Mouse (Mus musculus): ENCODE results near the gene Sun1. TPM values are rescaled to one million over a fixed set of nuclear protein-coding genes. Genes with fewer than 3 reads are reported as not detected.

Gene Sun1
- polyA plus RNA-seq, 2 experiments: 53.7 to 65.3 TPM

GRCm38 (mm10) chr5:139208183-139208582 lies 7.7 kb downstream of the Sun1 start:
- Histone ChIP-seq H3K27me3 (ENCODE audit: control insufficient read depth, insufficient read depth, low read length) (no peaks in the 10 kb centered on the region), H3K9ac (ENCODE audit: low read depth, low read length, severe bottlenecking) (no peak overlapping the region), H3K4me2 (replicated peaks; ENCODE audit: low read depth, low read length, severe bottlenecking) (no peak overlapping the region), H3K36me3 (ENCODE audit: control insufficient read depth, insufficient read depth, low read length) (peaks cover 10% of the 10 kb centered on the region; the same call in 1 of the 2 replicates), H3K9me3 (ENCODE audit: control insufficient read depth, low read length) (no peaks in the 10 kb centered on the region), H3K4me3 (replicated peaks; ENCODE audit: low read length) (no peak overlapping the region), H3K27ac (replicated peaks; ENCODE audit: low read depth, low read length) (no peak overlapping the region), H3K4me1 (ENCODE audit: control insufficient read depth, insufficient read depth, low read length) (no peaks in the 10 kb centered on the region)
- no peak for TF ChIP-seq POLR2A (IDR thresholded peaks at IDR 0.05; ENCODE audit: borderline replicate concordance, extremely low read depth, insufficient read depth, insufficient read length)
- DNase-seq (ENCODE audit: low spot score) (no peak), ATAC-seq (ENCODE audit: low FRiP score, low read depth) (no peak)

GRCm38 (mm10) chr5:139208871-139209684 lies 8.6 kb downstream of the Sun1 start:
- H3K27ac ChIP-seq (replicated peaks; ENCODE audit: low read depth, low read length): no peak overlapping the region
- H3K4me3 ChIP-seq (replicated peaks; ENCODE audit: low read length): no peak overlapping the region
- H3K9me3 ChIP-seq (ENCODE audit: control insufficient read depth, low read length): no peaks in the 10 kb centered on the region
- 89% methylated on average over 10 of the region's 10 CpGs for WGBS
- no peak overlapping the region for H3K4me2 ChIP-seq (replicated peaks; ENCODE audit: low read depth, low read length, severe bottlenecking)
- DNase-seq (ENCODE audit: low spot score): no peak
- no peak for ATAC-seq (ENCODE audit: low FRiP score, low read depth)
- no peaks in the 10 kb centered on the region for H3K4me1 ChIP-seq (ENCODE audit: control insufficient read depth, insufficient read depth, low read length)
- no peaks in the 10 kb centered on the region for H3K27me3 ChIP-seq (ENCODE audit: control insufficient read depth, insufficient read depth, low read length)
- no peak overlapping the region for H3K9ac ChIP-seq (ENCODE audit: low read depth, low read length, severe bottlenecking)
- no peak for TF ChIP-seq POLR2A (IDR thresholded peaks at IDR 0.05; ENCODE audit: borderline replicate concordance, extremely low read depth, insufficient read depth, insufficient read length)
- peaks cover 10% of the 10 kb centered on the region; the same call in 1 of the 2 replicates for H3K36me3 ChIP-seq (ENCODE audit: control insufficient read depth, insufficient read depth, low read length)

- DNase-seq (ENCODE audit: low spot score) (no peak), ATAC-seq (ENCODE audit: low FRiP score, low read depth) (no peak)
- no peak for TF ChIP-seq POLR2A (IDR thresholded peaks at IDR 0.05; ENCODE audit: borderline replicate concordance, extremely low read depth, insufficient read depth, insufficient read length)
- Histone ChIP-seq H3K4me3 (replicated peaks; ENCODE audit: low read length) (no peak overlapping the region), H3K27ac (replicated peaks; ENCODE audit: low read depth, low read length) (no peak overlapping the region), H3K27me3 (ENCODE audit: control insufficient read depth, insufficient read depth, low read length) (no peaks in the 10 kb centered on the region), H3K36me3 (ENCODE audit: control insufficient read depth, insufficient read depth, low read length) (peaks cover 10% of the 10 kb centered on the region; the same call in 1 of the 2 replicates), H3K9ac (ENCODE audit: low read depth, low read length, severe bottlenecking) (no peak overlapping the region), H3K9me3 (ENCODE audit: control insufficient read depth, low read length) (no peaks in the 10 kb centered on the region), H3K4me2 (replicated peaks; ENCODE audit: low read depth, low read length, severe bottlenecking) (no peak overlapping the region), H3K4me1 (ENCODE audit: control insufficient read depth, insufficient read depth, low read length) (no peaks in the 10 kb centered on the region)
- WGBS: 96% methylated on average over 7 of the region's 7 CpGs
Observed at GRCm38 (mm10) chr5:139209685-139210026, 9.2 kb downstream of the Sun1 start.

GRCm38 (mm10) chr5:139211737-139212385 lies 11.4 kb downstream of the Sun1 start:
- ATAC-seq (ENCODE audit: low FRiP score, low read depth): no peak
- no peak overlapping the region for H3K9ac ChIP-seq (ENCODE audit: low read depth, low read length, severe bottlenecking)
- no peak for TF ChIP-seq POLR2A (IDR thresholded peaks at IDR 0.05; ENCODE audit: borderline replicate concordance, extremely low read depth, insufficient read depth, insufficient read length)
- H3K9me3 ChIP-seq (ENCODE audit: control insufficient read depth, low read length): no peaks in the 10 kb centered on the region
- no peaks in the 10 kb centered on the region for H3K4me1 ChIP-seq (ENCODE audit: control insufficient read depth, insufficient read depth, low read length)
- peaks cover 29% of the 10 kb centered on the region for H3K36me3 ChIP-seq (ENCODE audit: control insufficient read depth, insufficient read depth, low read length)
- 90% methylated on average over 11 of the region's 11 CpGs for WGBS
- no peaks in the 10 kb centered on the region for H3K27me3 ChIP-seq (ENCODE audit: control insufficient read depth, insufficient read depth, low read length)
- no peak overlapping the region for H3K27ac ChIP-seq (replicated peaks; ENCODE audit: low read depth, low read length)
- no peak for DNase-seq (ENCODE audit: low spot score)
- no peak overlapping the region for H3K4me3 ChIP-seq (replicated peaks; ENCODE audit: low read length)
- H3K4me2 ChIP-seq (replicated peaks; ENCODE audit: low read depth, low read length, severe bottlenecking): no peak overlapping the region

- no peak overlapping the region for H3K4me3 ChIP-seq (replicated peaks; ENCODE audit: low read length)
- H3K27ac ChIP-seq (replicated peaks; ENCODE audit: low read depth, low read length): no peak overlapping the region
- no peak for TF ChIP-seq POLR2A (IDR thresholded peaks at IDR 0.05; ENCODE audit: borderline replicate concordance, extremely low read depth, insufficient read depth, insufficient read length)
- no peaks in the 10 kb centered on the region for H3K9me3 ChIP-seq (ENCODE audit: control insufficient read depth, low read length)
- no peaks in the 10 kb centered on the region for H3K4me1 ChIP-seq (ENCODE audit: control insufficient read depth, insufficient read depth, low read length)
- no peaks in the 10 kb centered on the region for H3K27me3 ChIP-seq (ENCODE audit: control insufficient read depth, insufficient read depth, low read length)
- H3K9ac ChIP-seq (ENCODE audit: low read depth, low read length, severe bottlenecking): no peak overlapping the region
- ATAC-seq (ENCODE audit: low FRiP score, low read depth): no peak
- DNase-seq (ENCODE audit: low spot score): no peak
- peaks cover 23% of the 10 kb centered on the region for H3K36me3 ChIP-seq (ENCODE audit: control insufficient read depth, insufficient read depth, low read length)
- no peak overlapping the region for H3K4me2 ChIP-seq (replicated peaks; ENCODE audit: low read depth, low read length, severe bottlenecking)
Observed at GRCm38 (mm10) chr5:139214298-139214697, 13.9 kb downstream of the Sun1 start.
